Mouse (Mus musculus) layer of hippocampus, adult 11-12 months (tissue): Measurements from ENCODE around the gene Tnrc18.

Experiments used
- DNase-seq: peaks from one replicate; pipeline ENCODE4 v3.0.0; 2022; ENCODE audit warnings: low spot score

Gene Tnrc18

GRCm38 (mm10) chr5:142810710-142811599 lies 6.5 kb downstream of the Tnrc18 start:
- DNase-seq = no peak

- DNase-seq = no peak
These were observed 9.8 kb downstream of the Tnrc18 start for GRCm38 (mm10) chr5:142807661-142808060.

GRCm38 (mm10) chr5:142803746-142804145 lies 13.7 kb downstream of the Tnrc18 start:
- DNase-seq = no peak

- DNase-seq = no peak
These were observed 14.6 kb downstream of the Tnrc18 start for GRCm38 (mm10) chr5:142802884-142803283.

GRCm38 (mm10) chr5:142801977-142802376 lies 15.5 kb downstream of the Tnrc18 start:
- DNase-seq = no peak

- no peak for DNase-seq
These were observed 16.8 kb downstream of the Tnrc18 start for GRCm38 (mm10) chr5:142800656-142801055.

GRCm38 (mm10) chr5:142800198-142800597 lies 17.3 kb downstream of the Tnrc18 start:
- no peak for DNase-seq

- no peak for DNase-seq
These were observed 18.2 kb downstream of the Tnrc18 start for GRCm38 (mm10) chr5:142799259-142799658.

- no peak for DNase-seq
These were observed 19.3 kb downstream of the Tnrc18 start for GRCm38 (mm10) chr5:142798190-142798589.

- no peak for DNase-seq
These were observed 19.8 kb downstream of the Tnrc18 start for GRCm38 (mm10) chr5:142797620-142798019.

GRCm38 (mm10) chr5:142796921-142797320 lies 20.5 kb downstream of the Tnrc18 start:
- DNase-seq = no peak

- peak; percentile 62 for DNase-seq
These were observed 22.9 kb downstream of the Tnrc18 start for GRCm38 (mm10) chr5:142794582-142794981.

- DNase-seq = no peak
These were observed 23.3 kb downstream of the Tnrc18 start for GRCm38 (mm10) chr5:142794161-142794560.

- DNase-seq = no peak
These were observed 24.9 kb downstream of the Tnrc18 start for GRCm38 (mm10) chr5:142792594-142792993.

- no peak for DNase-seq
These were observed 29.2 kb downstream of the Tnrc18 start for GRCm38 (mm10) chr5:142788279-142788678.

GRCm38 (mm10) chr5:142787304-142787905 lies 30.1 kb downstream of the Tnrc18 start:
- DNase-seq = no peak

GRCm38 (mm10) chr5:142786709-142787108 lies 30.8 kb downstream of the Tnrc18 start:
- no peak for DNase-seq

- no peak for DNase-seq
These were observed 31.2 kb downstream of the Tnrc18 start for GRCm38 (mm10) chr5:142786215-142786614.

GRCm38 (mm10) chr5:142783142-142783540 lies 34.3 kb downstream of the Tnrc18 start:
- DNase-seq = no peak

- no peak for DNase-seq
These were observed 34.9 kb downstream of the Tnrc18 start for GRCm38 (mm10) chr5:142782459-142783141.

GRCm38 (mm10) chr5:142780579-142780978 lies 36.9 kb downstream of the Tnrc18 start:
- DNase-seq = no peak

GRCm38 (mm10) chr5:142778871-142779270 lies 38.6 kb downstream of the Tnrc18 start:
- no peak for DNase-seq

GRCm38 (mm10) chr5:142778135-142778534 lies 39.3 kb downstream of the Tnrc18 start:
- DNase-seq = no peak
